Mouse (Mus musculus): ENCODE measurements around the gene Npas3.

Gene Npas3

GRCm38 (mm10) chr12:53587691-53588504 is 339.4 kb downstream of the Npas3 start:
- CTCF ChIA-PET, result no interaction called here

DNA sequence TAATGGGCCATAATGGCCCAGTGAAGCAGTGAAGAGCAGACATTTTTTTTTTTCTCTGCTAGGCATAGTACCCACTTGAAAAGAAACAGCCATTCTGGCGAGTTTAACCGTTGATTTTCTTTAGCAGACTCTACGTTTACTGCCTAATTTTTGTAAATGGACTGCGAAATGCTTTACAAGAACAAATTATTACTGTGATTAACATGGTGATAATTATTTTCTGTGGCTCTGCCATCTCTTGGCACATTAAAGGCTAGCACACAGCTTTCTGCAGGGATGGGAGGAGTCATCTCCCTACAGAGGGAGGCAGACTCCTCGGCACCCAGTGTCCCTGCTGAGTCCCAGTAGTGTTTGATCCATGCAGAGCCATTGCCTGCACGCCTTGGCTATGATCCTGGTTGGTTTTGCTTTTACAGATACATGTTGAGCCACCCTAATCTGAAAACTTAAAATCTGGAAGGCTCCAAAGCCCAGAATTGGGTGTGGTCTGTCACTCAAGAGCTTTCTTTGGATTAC is 341.0 kb downstream of the Npas3 start:
- CTCF ChIA-PET, result no interaction called here

GRCm38 (mm10) chr12:53605661-53606060 is 357.2 kb downstream of the Npas3 start:
- CTCF ChIA-PET, result no interaction called here

DNA sequence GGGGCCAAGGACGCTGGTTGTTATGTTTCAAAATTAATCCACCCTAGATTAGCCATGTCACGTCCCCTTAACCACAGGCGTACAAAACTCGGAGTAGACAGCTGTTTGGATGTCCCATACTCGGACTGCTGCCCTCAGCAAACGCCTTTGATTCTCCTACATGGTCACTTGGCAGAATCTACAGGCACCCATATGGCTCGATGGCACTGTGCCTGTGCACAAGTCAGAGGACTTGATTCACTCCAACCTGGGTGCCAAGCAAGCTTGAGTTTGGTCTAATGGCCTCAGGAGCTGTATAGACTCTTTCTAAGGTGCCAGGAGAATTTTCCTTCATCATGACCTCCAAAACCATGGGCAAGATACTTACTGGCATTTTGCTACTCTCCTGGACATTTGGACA is 363.6 kb downstream of the Npas3 start:
- CTCF ChIA-PET, result no interaction called here

DNA sequence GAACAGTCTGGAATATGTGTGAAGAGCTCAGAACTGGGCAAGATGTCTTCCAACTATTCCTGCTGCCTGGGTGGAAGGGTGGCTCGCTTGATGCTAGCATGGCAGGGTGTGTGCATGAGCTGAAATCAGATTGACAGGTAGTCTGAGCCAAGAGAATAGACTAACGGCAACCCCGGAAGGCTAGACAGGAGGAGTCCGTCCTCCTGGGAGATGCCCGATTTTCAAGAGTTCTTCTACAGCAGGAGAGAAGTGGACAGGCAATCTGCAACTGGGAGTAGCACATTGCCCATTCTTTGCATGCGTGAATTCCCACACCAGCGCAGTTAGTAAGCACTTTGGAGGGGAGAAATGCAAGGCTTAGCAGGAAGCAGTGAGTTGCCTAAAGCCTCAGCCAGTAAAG is 372.8 kb downstream of the Npas3 start:
- CTCF ChIA-PET, result no interaction called here

DNA sequence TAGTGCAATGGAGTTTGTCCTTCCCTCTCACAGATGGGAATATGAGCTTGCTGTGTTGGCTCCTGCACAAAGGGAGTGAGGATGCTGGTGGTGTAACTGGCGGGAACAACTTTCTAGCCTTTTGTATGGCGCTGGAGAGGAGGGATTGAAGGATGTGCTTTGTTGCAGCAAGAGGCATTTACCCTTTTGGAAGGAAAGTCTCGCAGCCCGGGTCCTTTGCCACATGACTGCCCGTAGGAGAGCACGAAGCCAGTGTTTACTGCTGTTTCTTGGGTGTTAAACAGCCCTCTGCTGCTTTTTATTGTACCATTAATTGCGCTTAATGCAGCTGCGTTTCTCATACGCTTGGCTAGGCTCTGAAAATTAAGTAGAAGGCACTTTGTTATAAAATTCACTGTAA is 375.3 kb downstream of the Npas3 start:
- CTCF ChIA-PET, result no interaction called here

- CTCF ChIA-PET, result no interaction called here
Observed at GRCm38 (mm10) chr12:53624379-53625021, 376.0 kb downstream of the Npas3 start.

GRCm38 (mm10) chr12:53629483-53630120 is 381.1 kb downstream of the Npas3 start:
- CTCF ChIA-PET, result no interaction called here

GRCm38 (mm10) chr12:53630607-53631006 is 382.1 kb downstream of the Npas3 start:
- CTCF ChIA-PET, result no interaction called here

- CTCF ChIA-PET, result no interaction called here
Observed at GRCm38 (mm10) chr12:53631315-53632106, 383.0 kb downstream of the Npas3 start.

DNA sequence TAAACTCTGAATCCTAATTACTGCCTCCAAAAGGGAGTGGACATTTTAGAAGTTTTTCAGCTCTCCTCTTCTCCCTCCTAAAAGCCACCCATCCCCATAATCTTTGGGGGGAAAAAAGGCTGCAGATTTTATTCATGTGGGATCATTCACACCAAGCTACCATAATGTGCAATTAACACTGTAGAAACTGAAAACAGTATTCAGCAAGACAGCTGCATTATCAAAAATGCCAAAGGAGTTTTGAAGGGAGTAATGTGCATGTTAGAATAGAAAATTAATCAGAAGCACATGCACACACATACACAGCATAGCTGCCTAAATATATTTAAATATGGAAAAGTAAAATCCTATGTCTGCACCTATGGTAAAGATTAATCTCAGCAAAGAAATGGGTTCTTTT is 390.1 kb downstream of the Npas3 start:
- CTCF ChIA-PET, result no interaction called here

- CTCF ChIA-PET, result no interaction called here
Observed at GRCm38 (mm10) chr12:53647282-53647681, 398.8 kb downstream of the Npas3 start.

DNA sequence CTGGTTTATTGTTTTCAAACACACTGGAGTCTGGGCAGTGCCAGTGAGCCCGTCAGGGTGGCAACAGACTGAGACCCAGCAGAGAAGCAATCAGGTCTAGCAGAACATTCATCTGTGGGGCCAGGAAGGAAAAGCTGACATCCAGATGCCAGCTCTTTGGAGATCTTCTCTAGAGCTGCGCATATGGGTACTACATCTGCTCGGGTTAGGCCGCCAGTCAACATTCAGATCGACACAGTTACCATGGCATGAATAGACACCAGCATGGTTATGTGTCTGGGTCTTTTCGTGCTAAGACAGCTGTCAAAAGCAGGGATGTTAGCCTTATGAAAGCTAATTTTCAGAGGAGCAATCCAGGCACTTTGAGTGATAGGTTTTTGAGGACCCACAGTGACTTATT is 407.8 kb downstream of the Npas3 start:
- CTCF ChIA-PET, result no interaction called here

DNA sequence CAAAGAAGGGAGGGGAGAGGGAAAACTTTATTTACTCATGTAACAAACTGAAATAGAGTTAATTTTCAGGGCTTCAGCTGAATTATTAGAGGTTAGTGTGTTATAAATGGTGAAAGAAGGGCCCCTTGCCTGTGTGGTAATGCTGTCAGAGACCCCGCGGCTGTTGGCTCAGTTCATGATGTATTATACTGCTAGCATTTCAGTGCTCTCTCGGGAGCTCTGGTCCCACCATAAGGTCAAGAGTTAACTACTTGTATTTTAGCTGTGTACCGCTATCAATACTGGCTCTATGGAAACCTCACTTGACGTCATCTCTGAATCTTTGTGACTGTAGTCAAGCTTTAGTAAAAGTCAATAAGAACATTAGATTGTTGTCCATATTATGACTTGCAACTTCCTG is 415.6 kb downstream of the Npas3 start:
- CTCF ChIA-PET, result no interaction called here

- CTCF ChIA-PET, result no interaction called here
Observed at GRCm38 (mm10) chr12:53671846-53672245, 423.4 kb downstream of the Npas3 start.

- CTCF ChIA-PET, result no interaction called here
Observed at GRCm38 (mm10) chr12:53677091-53677630, 428.7 kb downstream of the Npas3 start.

DNA sequence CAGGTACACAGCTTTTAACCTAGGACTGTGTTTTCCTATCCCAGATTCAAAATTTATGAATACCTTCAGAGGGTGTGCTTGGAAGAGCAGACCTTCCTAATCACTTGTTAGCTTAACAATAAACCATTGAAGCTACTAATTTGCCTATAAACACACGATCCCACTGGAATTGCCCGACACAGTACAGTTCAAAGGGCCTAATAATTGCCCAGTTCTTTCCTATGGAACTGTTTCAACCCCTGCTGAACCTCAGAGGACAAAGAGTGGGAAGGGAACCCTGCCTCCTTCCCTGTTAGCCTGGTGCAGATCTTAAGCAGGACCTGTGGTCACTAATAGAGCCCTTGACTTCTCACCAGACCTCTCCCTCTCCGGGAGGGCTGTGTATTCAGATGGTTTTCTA is 429.7 kb downstream of the Npas3 start:
- CTCF ChIA-PET, result no interaction called here

DNA sequence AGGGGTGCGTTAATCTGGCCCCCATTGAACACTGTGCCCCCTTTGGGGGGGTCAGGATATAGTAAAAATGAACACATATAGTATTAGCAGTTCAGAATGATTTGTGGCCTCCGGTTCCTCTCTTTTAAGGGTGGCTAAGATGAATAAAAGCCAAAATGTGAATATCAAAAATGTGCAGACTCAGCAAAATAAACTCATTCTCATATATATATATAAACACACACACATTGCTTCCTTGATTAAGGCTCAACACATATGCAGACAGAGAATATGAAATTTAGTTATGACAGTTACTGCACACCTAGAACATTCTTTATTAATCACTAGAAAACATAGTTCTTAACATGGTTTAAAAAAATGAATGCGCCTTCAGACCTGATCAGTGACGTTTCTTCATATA is 430.7 kb downstream of the Npas3 start:
- CTCF ChIA-PET, result no interaction called here

DNA sequence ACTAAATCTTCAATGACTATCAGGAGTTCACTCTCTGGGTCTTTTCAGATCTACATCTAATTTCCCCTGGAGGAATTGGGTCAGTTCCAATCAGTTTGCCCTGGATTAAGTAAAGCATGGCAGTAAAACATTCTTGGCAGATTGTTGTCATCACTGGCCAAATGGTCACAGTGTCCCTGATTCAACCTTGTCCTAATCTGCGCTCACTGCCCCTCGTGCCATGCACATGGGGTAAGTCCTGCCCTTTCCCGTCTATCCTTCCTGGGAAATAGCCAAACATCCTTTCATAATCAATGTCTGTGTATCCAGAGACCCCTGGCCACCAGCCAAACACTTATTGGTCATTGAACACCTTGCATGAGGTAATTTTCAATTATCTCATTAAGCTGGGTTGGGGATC is 432.0 kb downstream of the Npas3 start:
- CTCF ChIA-PET, result no interaction called here

DNA sequence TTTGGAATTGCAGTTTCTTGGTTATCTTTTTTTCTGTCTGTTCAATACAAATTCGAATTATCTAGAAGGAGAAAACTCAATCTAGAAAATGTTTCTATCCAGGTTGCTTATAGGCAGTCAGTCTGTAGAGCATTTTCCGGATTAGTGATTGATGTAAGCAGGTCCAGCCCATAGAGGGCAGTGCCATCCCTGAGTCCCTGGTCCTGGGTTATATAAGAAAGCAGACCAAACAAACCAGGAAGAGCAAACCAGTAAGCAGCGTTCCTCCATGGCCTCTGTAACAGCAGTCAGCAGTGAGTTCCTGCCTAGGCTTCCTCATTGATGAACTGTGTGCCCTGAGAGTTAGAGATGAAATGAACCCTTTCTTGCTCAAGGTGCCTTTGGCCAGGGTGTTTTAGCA is 433.6 kb downstream of the Npas3 start:
- CTCF ChIA-PET, result no interaction called here

- CTCF ChIA-PET, result no interaction called here
Observed at GRCm38 (mm10) chr12:53692471-53692870, 444.0 kb downstream of the Npas3 start.

GRCm38 (mm10) chr12:53694346-53694745 is 445.9 kb downstream of the Npas3 start:
- CTCF ChIA-PET, result no interaction called here

Measured in spleen, embryonic (tissue).